Mouse (Mus musculus): Measurements from ENCODE around the gene Mxra8. TPM values are rescaled to one million over a fixed set of nuclear protein-coding genes. Genes with fewer than 3 reads are reported as not detected.

The Mxra8 gene
- polyA plus RNA-seq (2015; fragmentation: Nextera tagmentation; extraction: Ambion mirVana) = 321 and 330 TPM in 2 replicates

DNA sequence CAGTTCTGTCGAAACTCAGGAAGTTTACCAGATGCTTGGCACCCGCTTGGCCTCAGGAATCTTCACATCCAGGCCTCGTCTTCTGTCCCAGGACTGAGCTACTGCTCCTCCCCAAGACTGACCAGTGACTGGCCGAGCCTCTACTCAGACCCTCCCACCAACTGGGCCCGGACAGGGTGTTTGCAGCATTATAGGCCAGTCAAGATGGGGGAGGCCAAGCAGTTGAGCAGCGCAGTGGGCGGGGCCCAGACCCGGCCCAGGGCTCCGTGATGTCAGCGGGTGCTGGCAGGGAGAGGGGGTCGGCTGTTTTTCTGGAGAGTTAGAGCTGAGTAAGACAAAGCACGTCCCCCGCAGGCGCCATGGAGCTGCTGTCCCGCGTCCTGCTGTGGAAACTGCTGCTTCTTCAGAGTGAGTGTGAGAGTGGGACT is at the start of gene Mxra8:
TSS of gene Mxra8 (plus strand) at position 198 of the 428 bp plus-strand sequence.
- peak; percentile 97 for DNase-seq (ENCODE audit: low spot score)
- H3K9me3 ChIP-seq (ENCODE audit: low read length) = no peaks in the 10 kb centered on the region

DNA sequence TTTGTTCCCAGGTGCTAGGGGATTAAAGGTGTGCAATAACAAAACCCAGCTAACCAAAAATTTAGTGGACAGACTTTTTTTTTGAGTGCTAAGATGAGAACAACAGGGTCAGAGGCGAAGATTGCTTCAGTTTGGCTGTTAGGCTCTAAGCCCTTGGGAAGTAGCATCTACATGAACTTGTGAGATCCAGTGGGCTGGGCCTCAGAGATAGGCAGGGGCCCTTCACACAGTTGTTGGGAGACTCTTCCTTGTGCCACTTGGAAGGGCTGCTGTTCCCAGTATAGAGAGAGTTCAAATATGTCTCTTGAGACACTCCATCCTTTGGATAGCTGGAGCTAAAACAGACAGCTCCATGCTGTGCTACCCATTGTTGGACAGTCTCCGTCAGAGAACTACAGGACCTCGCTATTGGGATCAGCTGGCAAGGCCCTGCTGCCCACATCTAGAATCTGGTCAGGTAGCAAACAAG is 49.4 kb upstream of the Mxra8 start, which contains the start of gene Ankrd65:
TSS of gene Ankrd65 (plus strand) at position 419 of the 469 bp plus-strand sequence.
- DNase-seq (ENCODE audit: low spot score) = no peak
- H3K36me3 ChIP-seq (ENCODE audit: insufficient read depth, low read length) = no peaks in the 10 kb centered on the region
- TF ChIP-seq CTCF (IDR thresholded peaks at IDR 0.05) (no peak), EP300 (IDR thresholded peaks at IDR 0.05) (no peak)
- whole genome bisulfite sequencing = 75% methylated on average over 3 of the region's 3 CpGs
- no peaks in the 10 kb centered on the region for H3K27me3 ChIP-seq (replicated peaks; ENCODE audit: insufficient read depth, low read length)
- H3K4me3 ChIP-seq (ENCODE audit: low read depth, low read length) = no peak within 1 kb of the TSS
- H3K4me2 ChIP-seq (replicated peaks; ENCODE audit: low read depth, low read length) = no peak within 1 kb of the TSS
- no peak within 1 kb of the TSS for H3K27ac ChIP-seq (ENCODE audit: low read length)
- H3K9me3 ChIP-seq (ENCODE audit: low read length) = no peaks in the 10 kb centered on the region
- ATAC-seq = no peak
- no peaks in the 10 kb centered on the region for H3K4me1 ChIP-seq (ENCODE audit: insufficient read depth, low read depth, low read length)
- H3K9ac ChIP-seq (replicated peaks; ENCODE audit: low read depth) = no peak within 1 kb of the TSS

More for the DNA sequence above, at the start of gene Mxra8:
- H3K36me3 ChIP-seq (ENCODE audit: insufficient read depth, low read length) = no peaks in the 10 kb centered on the region
- peak; percentile 93 for ATAC-seq
- H3K27ac ChIP-seq (ENCODE audit: low read length) = peak within 1 kb of the TSS; percentile 92
- peaks cover 5% of the 10 kb centered on the region; the same call in 1 of the 2 replicates for H3K4me1 ChIP-seq (ENCODE audit: insufficient read depth, low read depth, low read length)
- peak within 1 kb of the TSS; percentile 56 for H3K9ac ChIP-seq (replicated peaks; ENCODE audit: low read depth)
- 6% methylated on average over 16 of the region's 16 CpGs for WGBS
- peak within 1 kb of the TSS; percentile 97 for H3K4me2 ChIP-seq (replicated peaks; ENCODE audit: low read depth, low read length)
- TF ChIP-seq CTCF (IDR thresholded peaks at IDR 0.05) (no peak), EP300 (IDR thresholded peaks at IDR 0.05) (peak; percentile 31; the same call in 1 of the 2 replicates)
- no peaks in the 10 kb centered on the region for H3K27me3 ChIP-seq (replicated peaks; ENCODE audit: insufficient read depth, low read length)
- peak within 1 kb of the TSS; percentile 51 for H3K4me3 ChIP-seq (ENCODE audit: low read depth, low read length)

- Histone ChIP-seq H3K4me2 (replicated peaks; ENCODE audit: low read depth, low read length) (no peak overlapping the region), H3K36me3 (ENCODE audit: insufficient read depth, low read length) (no peaks in the 10 kb centered on the region), H3K27ac (ENCODE audit: low read length) (no peak overlapping the region), H3K9ac (replicated peaks; ENCODE audit: low read depth) (no peak overlapping the region), H3K9me3 (ENCODE audit: low read length) (no peaks in the 10 kb centered on the region), H3K4me3 (ENCODE audit: low read depth, low read length) (no peak overlapping the region), H3K27me3 (replicated peaks; ENCODE audit: insufficient read depth, low read length) (no peaks in the 10 kb centered on the region), H3K4me1 (ENCODE audit: insufficient read depth, low read depth, low read length) (no peaks in the 10 kb centered on the region)
- ATAC-seq (peak; percentile 54), DNase-seq (ENCODE audit: low spot score) (no peak)
- TF ChIP-seq CTCF (IDR thresholded peaks at IDR 0.05) (no peak), EP300 (IDR thresholded peaks at IDR 0.05) (no peak)
- 51% methylated on average over 3 of the region's 3 CpGs for WGBS
Measured at GRCm38 (mm10) chr4:155790650-155791161, 48.8 kb upstream of the Mxra8 start.

DNA sequence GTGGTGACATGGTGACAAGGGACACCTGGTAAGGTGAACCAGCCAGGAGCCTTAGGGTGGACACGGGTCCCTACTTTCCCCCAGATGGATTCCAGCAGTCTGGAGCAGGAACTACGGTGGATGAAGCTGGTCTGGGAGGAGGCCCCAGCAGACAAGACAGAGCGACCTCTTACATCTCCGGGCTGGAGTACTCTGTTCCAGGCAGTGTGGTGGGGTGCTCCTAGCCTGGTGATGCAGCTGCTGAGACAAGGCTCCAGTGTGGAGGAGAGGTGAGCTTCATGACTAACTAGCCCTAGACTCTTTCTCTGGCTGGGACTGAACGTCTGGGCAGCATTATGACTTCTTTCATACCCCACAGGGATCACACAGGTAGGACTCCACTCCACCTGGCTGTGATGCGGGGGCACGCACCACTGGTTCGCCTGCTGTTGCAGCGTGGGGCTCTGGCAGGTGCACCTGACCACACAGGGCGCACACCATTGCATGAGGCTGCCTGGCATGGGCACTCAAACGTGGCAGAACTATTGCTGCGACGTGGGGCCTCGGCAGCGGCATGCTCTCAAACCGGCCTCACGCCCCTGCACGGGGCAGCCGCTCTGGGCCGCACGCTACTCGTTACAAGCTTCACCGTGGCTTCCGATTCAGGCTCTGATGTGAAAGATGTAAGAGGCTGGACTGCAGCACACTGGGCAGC is 48.1 kb upstream of the Mxra8 start:
- no peak overlapping the region for H3K4me2 ChIP-seq (replicated peaks; ENCODE audit: low read depth, low read length)
- no peak overlapping the region for H3K4me3 ChIP-seq (ENCODE audit: low read depth, low read length)
- DNase-seq (ENCODE audit: low spot score) (no peak), ATAC-seq (no peak)
- H3K27ac ChIP-seq (ENCODE audit: low read length) = no peak overlapping the region
- no peaks in the 10 kb centered on the region for H3K36me3 ChIP-seq (ENCODE audit: insufficient read depth, low read length)
- no peaks in the 10 kb centered on the region for H3K9me3 ChIP-seq (ENCODE audit: low read length)
- no peak overlapping the region for H3K9ac ChIP-seq (replicated peaks; ENCODE audit: low read depth)
- no peaks in the 10 kb centered on the region for H3K27me3 ChIP-seq (replicated peaks; ENCODE audit: insufficient read depth, low read length)
- H3K4me1 ChIP-seq (ENCODE audit: insufficient read depth, low read depth, low read length) = no peaks in the 10 kb centered on the region
- TF ChIP-seq EP300 (IDR thresholded peaks at IDR 0.05) = no peak
- TF ChIP-seq CTCF (IDR thresholded peaks at IDR 0.05) = no peak
- WGBS = 72% methylated on average over 24 of the region's 24 CpGs

DNA sequence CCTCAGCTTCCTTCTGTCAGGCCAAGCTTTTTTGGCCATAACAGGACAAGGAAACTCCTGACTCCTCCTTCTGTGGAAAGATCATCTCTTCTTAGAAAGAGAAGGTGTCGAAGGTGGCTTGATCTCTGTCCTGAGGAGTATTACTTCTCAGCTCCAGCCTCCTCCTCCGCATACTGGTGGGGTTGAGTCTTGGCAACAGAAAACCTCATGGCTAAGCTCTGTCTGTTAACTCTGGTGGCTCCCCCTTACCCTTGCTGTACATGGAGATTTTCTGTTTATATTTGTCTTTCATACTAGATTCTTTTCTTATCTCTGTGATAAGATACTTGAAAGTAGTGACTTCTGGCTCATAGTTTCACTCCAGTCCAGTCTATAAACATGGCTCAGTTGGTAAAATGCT is 45.8 kb upstream of the Mxra8 start:
- H3K4me2 ChIP-seq (replicated peaks; ENCODE audit: low read depth, low read length) = no peak overlapping the region
- no peak overlapping the region for H3K9ac ChIP-seq (replicated peaks; ENCODE audit: low read depth)
- no peak for ATAC-seq
- H3K27me3 ChIP-seq (replicated peaks; ENCODE audit: insufficient read depth, low read length) = no peaks in the 10 kb centered on the region
- no peaks in the 10 kb centered on the region for H3K36me3 ChIP-seq (ENCODE audit: insufficient read depth, low read length)
- TF ChIP-seq CTCF (IDR thresholded peaks at IDR 0.05) = no peak
- no peak for TF ChIP-seq EP300 (IDR thresholded peaks at IDR 0.05)
- no peak for DNase-seq (ENCODE audit: low spot score)
- no peaks in the 10 kb centered on the region for H3K9me3 ChIP-seq (ENCODE audit: low read length)
- H3K4me3 ChIP-seq (ENCODE audit: low read depth, low read length) = no peak overlapping the region
- no peak overlapping the region for H3K27ac ChIP-seq (ENCODE audit: low read length)
- 26% methylated on average over 2 of the region's 2 CpGs for WGBS
- H3K4me1 ChIP-seq (ENCODE audit: insufficient read depth, low read depth, low read length) = no peaks in the 10 kb centered on the region

DNA sequence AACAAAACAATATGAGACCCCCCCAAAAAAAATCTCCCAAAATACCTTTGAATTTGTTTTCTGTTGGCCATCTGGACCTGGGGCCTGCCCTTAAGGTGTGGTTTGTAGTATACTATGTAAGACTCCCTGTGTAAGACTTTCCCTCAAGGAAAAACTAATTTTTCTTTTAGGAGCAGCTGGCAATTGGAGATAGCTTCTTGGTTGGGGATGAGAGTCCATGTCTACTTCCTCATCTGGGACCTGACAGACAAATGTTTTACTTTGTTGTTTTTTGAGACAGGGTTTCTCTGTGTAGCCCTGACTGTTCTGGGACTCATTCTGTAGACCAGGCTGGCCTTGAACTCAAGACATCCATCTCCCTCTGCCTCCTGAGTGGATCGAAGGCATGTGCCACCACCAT is 37.4 kb upstream of the Mxra8 start:
- Histone ChIP-seq H3K36me3 (ENCODE audit: insufficient read depth, low read length) (no peaks in the 10 kb centered on the region), H3K27ac (ENCODE audit: low read length) (no peak overlapping the region), H3K9ac (replicated peaks; ENCODE audit: low read depth) (no peak overlapping the region), H3K27me3 (replicated peaks; ENCODE audit: insufficient read depth, low read length) (no peaks in the 10 kb centered on the region), H3K4me1 (ENCODE audit: insufficient read depth, low read depth, low read length) (0 out of 2 replicates have a peak, but pooled peaks cover 5% of the 10 kb centered on the region), H3K4me3 (ENCODE audit: low read depth, low read length) (no peak overlapping the region), H3K9me3 (ENCODE audit: low read length) (no peaks in the 10 kb centered on the region), H3K4me2 (replicated peaks; ENCODE audit: low read depth, low read length) (no peak overlapping the region)
- no peak for TF ChIP-seq CTCF (IDR thresholded peaks at IDR 0.05)
- 93% methylated on average over 1 of the region's 1 CpGs for WGBS
- DNase-seq (ENCODE audit: low spot score) (no peak), ATAC-seq (no peak)

All from lung, postnatal 0 days (tissue).